Mouse (Mus musculus) neural tube, embryonic 15.5 days (tissue): ENCODE measurements around the gene Gm9837. TPM values are rescaled to one million over a fixed set of nuclear protein-coding genes. Genes with fewer than 3 reads are reported as not detected.

Source experiments
- ATAC-seq: fragments of 200-750 bp; cut with Nextera tagmentation; 2 replicates; pipeline ENCODE4 v1.8.0; 2017; ENCODE audit warnings: mild to moderate bottlenecking, moderate TSS enrichment, moderate library complexity; ENCODE audit not compliant: low FRiP score
- H3K27ac ChIP-seq: fragments of 300-500 bp; sonication (generic); replicated peaks from 2 replicates; pipeline ENCODE4 v1.5.1; 2015; ENCODE audit warnings: mild to moderate bottlenecking, inconsistent platforms
- H3K27me3 ChIP-seq: fragments of 300-500 bp; sonication (generic); replicated peaks from 2 replicates; pipeline ENCODE4 v1.6.1; 2015; ENCODE audit warnings: inconsistent platforms
- H3K36me3 ChIP-seq: fragments of 300-500 bp; sonication (generic); 2 replicates; pipeline ENCODE4 v1.6.1; 2015; ENCODE audit warnings: inconsistent platforms
- H3K4me1 ChIP-seq: fragments of 300-500 bp; sonication (generic); 2 replicates; pipeline ENCODE4 v1.6.1; 2015; ENCODE audit warnings: inconsistent platforms
- H3K4me2 ChIP-seq: fragments of 300-500 bp; sonication (generic); 2 replicates; pipeline ENCODE4 v1.6.1; 2015; ENCODE audit warnings: inconsistent platforms, mild to moderate bottlenecking, moderate library complexity
- H3K4me3 ChIP-seq: fragments of 300-500 bp; sonication (generic); replicated peaks from 2 replicates; pipeline ENCODE4 v1.5.1; 2015; ENCODE audit warnings: mild to moderate bottlenecking, inconsistent platforms
- H3K9ac ChIP-seq: fragments of 300-500 bp; sonication (generic); replicated peaks from 2 replicates; pipeline ENCODE4 v1.6.1; 2015; ENCODE audit warnings: mild to moderate bottlenecking, inconsistent platforms
- H3K9me3 ChIP-seq: fragments of 300-500 bp; sonication (generic); replicated peaks from 2 replicates; pipeline ENCODE4 v1.6.1; 2016; ENCODE audit warnings: inconsistent platforms
- WGBS: fragments of 180-500 bp; shearing (Covaris S2); methylation state at CpG from one replicate; pipeline ENCODE4 v1.1.7; 2015; ENCODE audit warnings: mixed read lengths; 5-methylcytosine and 5-hydroxymethylcytosine counted together
- polyA plus RNA-seq: library from polyadenylated mRNA; unstranded; fragments of >200 nt; fragmentation: Nextera tagmentation; extraction: Ambion mirVana; gene quantifications from 2 replicates; pipeline ENCODE4 v1.2.1, GENCODE M21; 2015

The Gm9837 gene
- polyA plus RNA-seq, 1 experiment from 2014 or later: not detected

DNA sequence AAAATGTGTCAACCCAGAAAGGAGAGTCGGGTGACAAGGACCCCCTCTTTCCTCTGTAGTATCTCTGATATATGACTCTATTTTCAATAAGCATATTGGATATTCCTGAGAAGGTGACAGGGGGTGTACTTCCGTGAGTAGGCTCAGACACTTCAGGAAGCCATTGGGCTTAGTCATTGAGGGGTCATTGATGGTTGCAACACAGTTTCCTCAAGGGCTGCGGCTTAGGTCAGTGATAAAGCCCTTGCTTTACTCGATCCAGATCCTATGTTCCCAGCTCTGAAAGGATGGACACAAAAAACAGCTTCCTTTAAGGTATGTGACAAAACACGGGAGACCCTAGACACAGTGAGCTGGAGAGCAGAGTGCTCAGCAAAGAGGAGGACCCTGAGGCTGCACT, 33.5 kb upstream of the Gm9837 start:
- WGBS: 88% methylated on average over 5 of the region's 5 CpGs
- no peak overlapping the region for H3K4me3 ChIP-seq
- no peak overlapping the region for H3K4me2 ChIP-seq
- no peaks in the 10 kb centered on the region for H3K9me3 ChIP-seq
- no peaks in the 10 kb centered on the region for H3K27me3 ChIP-seq
- H3K9ac ChIP-seq: no peak overlapping the region
- ATAC-seq: no peak
- H3K27ac ChIP-seq: no peak overlapping the region
- no peaks in the 10 kb centered on the region for H3K4me1 ChIP-seq
- no peaks in the 10 kb centered on the region for H3K36me3 ChIP-seq

DNA sequence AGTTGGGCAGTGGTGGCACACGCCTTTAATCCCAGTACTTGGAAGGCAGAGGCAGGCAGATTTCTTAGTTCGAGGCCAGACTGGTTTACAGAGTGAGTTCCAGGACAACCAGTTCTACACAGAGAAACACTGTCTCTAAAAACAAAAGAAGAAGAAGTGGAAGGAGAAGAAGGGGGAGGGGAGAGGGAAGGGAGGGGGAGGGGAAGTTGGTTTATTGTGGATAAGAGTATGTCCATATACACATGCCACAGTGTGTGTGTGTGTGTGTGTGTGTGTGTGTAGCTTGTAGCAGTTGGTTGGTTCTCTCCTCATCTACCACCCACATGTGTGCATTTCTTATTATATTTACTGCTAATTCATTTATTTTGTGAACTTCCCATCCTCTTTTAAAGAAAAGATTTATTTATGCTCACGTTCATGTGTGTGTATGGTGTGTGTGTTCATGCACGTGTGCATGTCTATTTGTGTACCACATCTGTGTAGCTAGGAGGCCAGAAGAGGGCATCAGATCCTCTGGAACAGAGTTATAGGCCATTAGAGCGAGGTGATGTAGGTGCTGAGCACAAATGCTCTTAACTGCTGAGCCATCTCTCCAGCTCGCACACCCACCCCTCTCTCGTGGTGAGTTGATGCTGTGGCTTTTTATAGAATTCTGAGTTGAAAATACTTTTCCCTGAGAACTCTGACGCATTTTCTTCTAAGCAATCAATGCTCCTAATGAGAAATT, 31.9 kb upstream of the Gm9837 start:
- ATAC-seq: no peak
- H3K4me1 ChIP-seq: no peaks in the 10 kb centered on the region
- no peak overlapping the region for H3K4me3 ChIP-seq
- H3K4me2 ChIP-seq: no peak overlapping the region
- no peak overlapping the region for H3K9ac ChIP-seq
- H3K27me3 ChIP-seq: no peaks in the 10 kb centered on the region
- no peak overlapping the region for H3K27ac ChIP-seq
- H3K36me3 ChIP-seq: no peaks in the 10 kb centered on the region
- H3K9me3 ChIP-seq: no peaks in the 10 kb centered on the region
- 85% methylated on average over 8 of the region's 8 CpGs for WGBS

DNA sequence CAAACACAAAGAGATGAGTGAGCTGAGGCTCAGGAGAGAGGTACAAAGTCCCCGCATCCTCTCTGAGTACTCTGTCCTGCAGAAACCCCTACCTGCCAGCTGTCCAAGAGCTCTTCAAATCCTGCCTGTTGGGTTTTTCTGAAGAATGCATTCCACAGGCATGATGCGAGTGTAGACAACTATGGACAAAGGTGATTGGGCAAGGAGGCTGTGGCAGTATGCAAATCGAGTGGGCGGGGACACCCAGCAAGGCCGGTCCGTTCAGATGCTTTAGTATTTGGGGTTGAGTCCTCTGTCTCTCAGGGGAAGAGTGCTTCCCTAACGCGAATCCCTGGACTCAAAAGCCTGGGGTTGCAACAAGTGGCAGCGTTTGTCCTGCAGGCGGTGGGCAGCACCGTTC, 30.3 kb upstream of the Gm9837 start:
- H3K9ac ChIP-seq: no peak overlapping the region
- no peaks in the 10 kb centered on the region for H3K9me3 ChIP-seq
- 0 out of 2 replicates have a peak, but pooled peaks cover 5% of the 10 kb centered on the region for H3K4me1 ChIP-seq
- ATAC-seq: no peak
- no peaks in the 10 kb centered on the region for H3K27me3 ChIP-seq
- H3K4me2 ChIP-seq: no peak overlapping the region
- H3K27ac ChIP-seq: no peak overlapping the region
- no peak overlapping the region for H3K4me3 ChIP-seq
- 14% methylated on average over 11 of the region's 11 CpGs for WGBS
- no peaks in the 10 kb centered on the region for H3K36me3 ChIP-seq

DNA sequence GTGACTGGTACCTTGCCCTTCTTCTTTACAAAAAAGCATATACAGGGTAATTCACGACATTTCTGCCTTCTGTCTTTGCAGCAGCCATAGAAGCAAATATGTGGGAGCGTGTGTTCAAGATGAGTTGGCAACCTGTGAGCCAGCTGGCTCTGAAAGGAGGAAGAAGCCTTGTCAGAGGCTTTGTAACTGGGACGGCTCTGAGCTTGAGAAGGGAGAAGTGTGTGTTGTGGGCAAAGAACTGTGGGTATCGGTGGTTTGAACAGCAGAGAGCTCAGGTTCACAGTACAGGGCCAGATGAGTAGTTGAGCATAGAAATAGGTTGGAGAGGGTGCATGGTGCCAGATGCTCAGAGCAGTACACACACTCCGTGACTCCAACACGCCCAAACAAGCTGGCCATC, 26.7 kb upstream of the Gm9837 start:
- Histone ChIP-seq H3K4me3 (no peak overlapping the region), H3K4me1 (peaks cover 5% of the 10 kb centered on the region), H3K27ac (no peak overlapping the region), H3K9ac (no peak overlapping the region), H3K36me3 (no peaks in the 10 kb centered on the region), H3K9me3 (no peaks in the 10 kb centered on the region), H3K4me2 (no peak overlapping the region), H3K27me3 (no peaks in the 10 kb centered on the region)
- no peak for ATAC-seq
- 82% methylated on average over 6 of the region's 6 CpGs for WGBS

DNA sequence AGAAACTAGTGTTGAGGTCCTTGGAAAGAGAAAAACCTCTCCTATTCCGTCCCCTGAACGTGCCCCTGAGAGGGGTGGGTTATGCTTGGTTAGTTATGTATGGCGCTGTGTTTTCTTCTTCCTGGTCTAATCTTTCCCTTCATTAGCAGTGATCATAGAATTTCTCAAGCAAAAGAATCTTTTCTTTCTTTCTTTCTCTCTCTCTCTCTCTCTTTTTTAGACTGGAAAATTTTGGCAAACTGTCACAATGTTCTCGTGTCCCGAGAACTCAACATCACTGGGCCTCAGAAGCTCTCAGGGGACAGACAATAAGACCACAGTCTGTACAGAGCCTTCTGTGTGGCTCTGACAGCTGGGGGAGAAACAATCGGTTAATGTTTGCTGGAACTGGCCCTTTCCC, 25.1 kb upstream of the Gm9837 start:
- Histone ChIP-seq H3K9me3 (no peaks in the 10 kb centered on the region), H3K36me3 (no peaks in the 10 kb centered on the region), H3K4me1 (peaks cover 8% of the 10 kb centered on the region), H3K27me3 (no peaks in the 10 kb centered on the region), H3K4me3 (no peak overlapping the region), H3K4me2 (no peak overlapping the region), H3K9ac (no peak overlapping the region), H3K27ac (0 out of 2 replicates have a peak overlapping the region, but pooled peaks have one; percentile 30)
- WGBS: 19% methylated on average over 6 of the region's 6 CpGs
- ATAC-seq: no peak

DNA sequence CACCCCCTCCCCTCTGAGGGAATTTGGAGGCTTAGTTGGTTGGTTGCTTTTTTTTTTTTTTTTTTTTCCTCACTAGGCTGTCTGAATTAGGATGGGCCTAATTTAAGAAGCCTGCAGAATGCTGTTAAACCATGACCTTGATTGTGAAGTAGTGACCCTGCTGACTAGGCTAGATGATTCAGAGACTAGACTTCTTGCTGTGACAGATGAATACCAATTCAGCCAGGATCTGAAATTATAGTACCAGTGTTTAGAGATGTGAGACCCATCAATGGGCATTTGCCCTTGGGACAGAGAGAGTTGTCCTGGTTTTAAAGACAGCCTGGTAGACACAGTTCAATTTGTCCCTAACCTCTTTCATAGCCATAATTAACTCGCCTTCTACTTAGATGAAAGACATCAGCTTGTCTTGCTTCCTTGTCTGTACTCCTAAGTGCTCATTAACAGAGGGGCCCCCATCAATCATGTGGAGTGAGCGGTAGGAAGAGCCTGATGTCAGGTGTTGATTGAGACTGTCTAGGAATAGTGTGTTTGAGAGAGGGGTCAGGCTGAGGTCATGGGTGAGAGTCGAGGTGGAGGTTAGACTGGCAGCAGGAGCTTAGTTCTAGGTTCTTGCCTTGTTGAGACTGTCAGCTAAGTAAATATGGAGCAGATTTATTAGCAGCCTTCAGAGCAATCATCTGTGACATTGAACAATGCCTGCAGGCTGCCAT, 23.1 kb upstream of the Gm9837 start:
- WGBS: 14% methylated on average over 3 of the region's 3 CpGs
- no peaks in the 10 kb centered on the region for H3K27me3 ChIP-seq
- no peak overlapping the region for H3K27ac ChIP-seq
- ATAC-seq: no peak
- no peak overlapping the region for H3K9ac ChIP-seq
- H3K36me3 ChIP-seq: no peaks in the 10 kb centered on the region
- H3K4me3 ChIP-seq: no peak overlapping the region
- no peak overlapping the region for H3K4me2 ChIP-seq
- H3K9me3 ChIP-seq: no peaks in the 10 kb centered on the region
- peaks cover 8% of the 10 kb centered on the region for H3K4me1 ChIP-seq

GRCm38 (mm10) chr11:53491954-53492401, 21.7 kb upstream of the Gm9837 start:
- Histone ChIP-seq H3K27ac (0 out of 2 replicates have a peak overlapping the region, but pooled peaks have one; percentile 34), H3K27me3 (peaks cover 11% of the 10 kb centered on the region; the same call in 1 of the 2 replicates), H3K4me3 (no peak overlapping the region), H3K4me1 (peaks cover 14% of the 10 kb centered on the region), H3K9me3 (no peaks in the 10 kb centered on the region), H3K9ac (no peak overlapping the region), H3K4me2 (no peak overlapping the region), H3K36me3 (no peaks in the 10 kb centered on the region)
- 11% methylated on average over 8 of the region's 8 CpGs for WGBS
- no peak for ATAC-seq

DNA sequence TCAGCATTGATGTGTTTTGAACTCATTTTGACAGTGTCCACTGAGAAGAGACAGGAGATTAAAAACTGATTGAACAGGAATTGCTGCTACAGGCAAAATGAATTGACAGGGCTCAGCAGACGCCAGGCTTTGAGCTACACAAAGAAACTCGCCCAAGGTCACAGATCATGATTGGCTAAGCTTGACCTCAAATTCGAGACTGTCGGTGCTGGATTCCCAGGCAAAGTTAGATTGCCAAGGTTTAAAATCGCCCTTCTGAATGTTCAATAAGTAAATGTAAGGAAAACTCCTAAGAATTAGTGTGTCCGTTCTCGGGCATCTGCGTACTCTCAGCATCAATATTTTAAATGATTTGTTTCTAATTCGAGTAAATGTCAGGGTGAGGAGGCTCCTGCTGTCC, 19.1 kb upstream of the Gm9837 start:
- no peaks in the 10 kb centered on the region for H3K36me3 ChIP-seq
- H3K4me2 ChIP-seq: no peak overlapping the region
- no peak overlapping the region for H3K4me3 ChIP-seq
- no peak for ATAC-seq
- no peak overlapping the region for H3K9ac ChIP-seq
- peaks cover 13% of the 10 kb centered on the region for H3K4me1 ChIP-seq
- H3K27me3 ChIP-seq: peaks cover 16% of the 10 kb centered on the region; the same call in 1 of the 2 replicates
- no peak overlapping the region for H3K27ac ChIP-seq
- WGBS: 79% methylated on average over 9 of the region's 9 CpGs
- no peaks in the 10 kb centered on the region for H3K9me3 ChIP-seq

GRCm38 (mm10) chr11:53489007-53489406, 18.7 kb upstream of the Gm9837 start:
- H3K9me3 ChIP-seq: no peaks in the 10 kb centered on the region
- H3K27me3 ChIP-seq: peaks cover 16% of the 10 kb centered on the region; the same call in 1 of the 2 replicates
- H3K27ac ChIP-seq: no peak overlapping the region
- no peaks in the 10 kb centered on the region for H3K36me3 ChIP-seq
- no peak overlapping the region for H3K9ac ChIP-seq
- no peak for ATAC-seq
- H3K4me1 ChIP-seq: peaks cover 13% of the 10 kb centered on the region
- no peak overlapping the region for H3K4me2 ChIP-seq
- no peak overlapping the region for H3K4me3 ChIP-seq
- 98% methylated on average over 5 of the region's 5 CpGs for WGBS

DNA sequence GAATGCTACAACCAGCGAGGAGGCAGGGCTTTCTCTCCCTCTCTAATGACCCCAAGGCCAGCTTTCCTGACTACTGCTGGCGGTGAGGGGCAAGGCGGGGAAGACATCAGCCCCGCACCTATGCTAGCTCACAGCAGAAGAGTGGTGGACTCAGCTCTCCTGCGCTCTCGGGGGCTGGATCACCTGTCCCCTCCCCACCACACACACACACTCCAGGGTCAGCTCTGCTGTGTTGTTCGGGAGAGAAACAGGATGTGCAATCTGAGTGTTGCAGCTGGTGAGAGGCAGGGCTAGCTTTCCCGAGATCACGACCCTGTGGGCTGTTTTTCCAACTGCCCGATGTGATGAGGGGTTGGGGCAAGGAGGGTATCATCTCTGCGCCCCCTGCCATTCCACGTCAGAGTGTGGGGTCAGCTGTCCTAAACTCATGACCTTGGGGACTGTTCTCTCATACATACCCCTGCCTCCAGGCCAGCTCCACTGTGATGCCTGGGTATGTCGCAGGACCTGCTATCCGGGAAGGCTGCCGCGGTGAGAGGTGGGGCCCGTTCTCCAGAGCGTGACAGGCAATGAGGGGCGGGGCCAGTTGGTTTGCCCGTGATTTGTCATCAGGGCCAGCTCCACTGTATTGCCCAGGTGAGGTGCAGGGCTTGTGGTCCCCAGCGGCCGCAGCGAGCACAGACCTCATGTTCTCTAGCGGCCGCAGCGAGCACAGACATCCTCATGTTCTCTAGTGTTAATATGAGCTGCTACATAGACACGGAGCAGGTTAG, 16.7 kb upstream of the Gm9837 start:
- H3K4me2 ChIP-seq: peak overlapping the region; percentile 55
- peak; percentile 63 for ATAC-seq
- H3K9ac ChIP-seq: no peak overlapping the region; the same call in 1 of the 2 replicates
- H3K4me3 ChIP-seq: peak overlapping the region; percentile 20
- H3K27ac ChIP-seq: no peak overlapping the region
- H3K4me1 ChIP-seq: peaks cover 13% of the 10 kb centered on the region
- peaks cover 25% of the 10 kb centered on the region for H3K27me3 ChIP-seq
- no peaks in the 10 kb centered on the region for H3K9me3 ChIP-seq
- WGBS: 16% methylated on average over 27 of the region's 27 CpGs
- no peaks in the 10 kb centered on the region for H3K36me3 ChIP-seq

DNA sequence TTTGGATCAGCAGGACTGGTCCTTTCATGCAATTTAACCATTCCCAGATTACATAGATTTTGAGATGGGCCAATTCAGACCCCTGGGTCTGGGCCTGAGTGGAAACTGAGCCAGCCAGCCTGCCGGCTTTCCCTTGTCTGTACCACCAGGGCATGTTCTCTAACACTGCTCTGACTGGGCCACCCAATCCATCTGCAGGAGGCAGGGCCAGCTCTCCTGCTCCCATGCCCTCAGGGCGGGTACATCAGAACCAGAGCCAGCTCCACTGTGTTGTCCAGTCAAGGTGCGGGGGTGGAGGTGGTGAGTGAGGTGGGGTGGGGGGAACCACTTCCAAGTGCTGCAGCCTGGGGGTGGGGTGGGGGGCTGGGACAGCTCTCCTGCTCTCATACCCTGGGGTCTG, 16.1 kb upstream of the Gm9837 start:
- no peaks in the 10 kb centered on the region for H3K9me3 ChIP-seq
- no peaks in the 10 kb centered on the region for H3K36me3 ChIP-seq
- peaks cover 10% of the 10 kb centered on the region for H3K4me1 ChIP-seq
- peaks cover 31% of the 10 kb centered on the region for H3K27me3 ChIP-seq
- no peak overlapping the region for H3K4me3 ChIP-seq
- H3K9ac ChIP-seq: no peak overlapping the region
- H3K27ac ChIP-seq: no peak overlapping the region
- ATAC-seq: no peak
- H3K4me2 ChIP-seq: no peak overlapping the region
- 70% methylated on average over 3 of the region's 3 CpGs for WGBS
